Mouse (Mus musculus) lung, postnatal 4 days (tissue): ENCODE data around the gene Prkab1.
A peak's percentile ranks its signal among the peaks of the same experiment; 100 is the strongest.

Source experiments
- DNase-seq, 2 experiments: peaks; one replicate each; pipeline ENCODE4 v3.0.0; 2021

Prkab1 gene

DNA sequence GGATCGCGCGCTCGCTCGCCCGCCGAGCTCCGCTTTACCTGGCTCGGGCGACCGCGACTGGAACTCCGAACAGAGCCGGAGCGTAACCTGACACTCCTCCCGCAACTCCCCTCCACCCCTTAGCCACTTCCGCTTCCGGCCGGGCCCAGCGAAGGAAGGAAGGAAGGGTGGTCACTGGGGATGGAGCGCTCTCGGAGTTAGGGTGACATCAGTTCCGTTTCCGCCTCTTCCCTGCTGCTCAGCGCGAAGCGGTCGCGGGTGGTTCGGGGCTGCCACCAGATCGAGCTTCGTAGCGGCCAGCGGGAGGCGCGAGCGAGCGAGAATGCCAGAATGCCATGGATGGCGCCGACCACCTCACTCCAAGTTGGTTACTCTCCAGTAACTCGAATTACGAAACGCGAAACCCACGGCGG lies at the start of gene Prkab1:
Gene Prkab1 (minus strand): TSS at position 182 of the 413 bp plus-strand sequence.
- peak; percentile 95 to 97 for DNase-seq

DNA sequence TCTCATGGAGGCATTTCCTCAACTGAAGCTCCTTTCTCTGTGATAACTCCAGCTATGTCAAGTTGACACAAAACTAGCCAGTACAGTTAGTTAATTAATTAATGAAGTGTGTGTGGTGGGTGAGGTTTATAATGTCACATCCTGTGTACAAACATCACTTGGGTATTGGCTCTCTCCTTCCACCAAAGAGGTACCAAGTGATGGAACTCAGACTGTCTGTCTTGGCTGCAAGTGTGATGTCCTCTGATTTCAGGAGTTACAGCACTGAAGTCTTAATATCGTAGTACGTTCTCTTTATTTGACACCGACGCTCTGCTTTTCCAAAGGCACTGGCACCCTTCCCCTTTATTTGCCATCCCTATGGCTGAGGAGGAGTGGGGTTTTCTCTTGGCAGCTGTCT lies 45.3 kb upstream of the Prkab1 start:
- DNase-seq: peak in 1 of 2 experiments; percentile 29

DNA sequence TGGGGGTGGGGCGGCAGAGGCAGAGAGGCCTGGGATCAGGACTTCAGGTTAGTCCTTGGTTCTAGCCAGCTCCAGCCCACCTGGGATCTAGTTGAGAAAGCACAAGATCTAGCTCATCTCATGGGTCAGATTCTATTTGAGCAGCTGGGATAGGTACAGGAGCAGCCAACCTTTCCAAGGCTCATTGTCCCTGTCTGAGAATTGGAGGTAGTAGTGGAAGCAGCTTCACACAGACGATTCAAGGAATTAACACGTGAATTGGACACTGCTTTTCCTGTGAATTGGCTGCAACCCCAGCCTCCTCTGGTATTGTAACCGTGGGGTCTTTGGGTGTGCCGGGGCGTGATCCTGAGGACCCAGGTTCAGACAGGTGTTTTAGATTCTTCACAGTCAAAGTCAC lies 28.5 kb upstream of the Prkab1 start:
- no peak for DNase-seq

DNA sequence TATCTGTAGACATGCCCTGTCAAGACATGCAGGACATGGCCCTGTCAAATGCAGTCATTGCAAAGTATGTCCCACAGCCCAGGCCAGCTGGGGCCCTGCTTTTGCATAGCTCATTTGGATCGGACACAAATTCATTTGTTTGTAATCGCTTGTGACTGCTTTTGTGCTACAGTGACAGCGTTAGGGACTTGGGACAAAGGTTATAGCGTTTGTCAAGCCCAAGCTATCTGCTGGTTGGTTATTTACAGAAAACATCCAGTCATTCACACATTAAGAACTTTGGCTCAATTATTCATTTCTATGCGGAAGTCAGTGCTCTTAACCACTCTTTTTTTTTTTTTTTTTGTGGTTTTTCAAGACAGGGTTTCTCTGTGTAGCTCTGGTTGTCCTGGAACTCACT lies 27.9 kb upstream of the Prkab1 start:
- DNase-seq: no peak

DNA sequence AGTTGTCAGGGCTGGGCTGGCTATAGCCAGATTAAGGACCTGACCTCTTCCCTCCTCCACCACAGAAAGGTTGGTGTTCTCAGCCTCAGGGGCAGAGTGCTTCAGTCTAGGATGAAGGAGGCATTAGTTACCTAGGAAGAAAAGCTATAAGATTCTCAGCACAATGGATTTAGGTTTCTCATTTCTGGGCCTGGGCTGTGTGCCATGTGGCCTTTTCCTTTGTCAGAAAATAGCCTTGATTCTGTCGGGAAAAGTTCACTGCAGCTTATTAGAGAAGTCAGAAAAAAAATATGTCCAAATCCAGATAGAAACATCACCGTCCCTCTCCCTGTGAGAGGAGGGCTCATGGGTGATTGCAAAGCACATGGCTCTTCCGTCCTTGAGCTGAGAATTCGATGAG lies 25.5 kb upstream of the Prkab1 start:
- DNase-seq: no peak

DNA sequence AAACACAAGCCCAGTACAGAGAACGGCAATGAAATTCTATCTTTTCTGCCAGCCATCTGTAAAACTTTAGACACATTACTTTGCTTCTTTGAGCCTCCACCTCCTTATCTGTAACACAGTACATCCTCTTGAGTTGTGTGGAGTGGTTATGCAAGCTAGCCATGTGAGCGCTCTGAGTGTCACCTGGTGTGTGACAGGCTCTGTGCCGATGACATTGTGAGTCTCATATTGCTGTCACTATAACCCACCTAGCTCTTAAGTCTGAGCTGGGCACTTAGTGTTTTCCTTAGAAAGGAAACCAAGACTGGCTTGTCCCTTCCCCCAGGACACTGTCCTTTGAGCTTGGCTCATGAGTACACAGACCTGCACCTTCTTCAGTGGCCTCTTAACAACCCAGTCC lies 24.0 kb upstream of the Prkab1 start:
- DNase-seq: no peak

DNA sequence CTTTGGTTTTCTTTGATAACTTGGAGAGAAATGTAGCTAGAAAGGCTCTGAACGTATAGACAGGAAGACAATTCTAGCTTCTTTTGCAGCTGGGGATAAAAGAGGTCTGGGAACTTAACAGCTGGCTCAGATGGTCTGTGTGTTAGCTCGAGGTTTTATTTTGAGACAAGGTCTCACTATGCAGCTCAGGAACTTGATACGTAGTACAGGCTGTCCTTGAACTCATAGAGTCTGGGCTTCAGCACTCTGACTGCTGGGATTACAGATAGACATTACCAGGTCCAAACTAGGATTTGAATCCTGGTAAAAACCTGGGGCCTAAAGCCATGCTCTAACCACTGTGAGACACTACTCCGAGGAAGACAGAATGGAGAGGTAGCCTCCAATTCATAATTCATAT lies 21.9 kb upstream of the Prkab1 start:
- no peak for DNase-seq

DNA sequence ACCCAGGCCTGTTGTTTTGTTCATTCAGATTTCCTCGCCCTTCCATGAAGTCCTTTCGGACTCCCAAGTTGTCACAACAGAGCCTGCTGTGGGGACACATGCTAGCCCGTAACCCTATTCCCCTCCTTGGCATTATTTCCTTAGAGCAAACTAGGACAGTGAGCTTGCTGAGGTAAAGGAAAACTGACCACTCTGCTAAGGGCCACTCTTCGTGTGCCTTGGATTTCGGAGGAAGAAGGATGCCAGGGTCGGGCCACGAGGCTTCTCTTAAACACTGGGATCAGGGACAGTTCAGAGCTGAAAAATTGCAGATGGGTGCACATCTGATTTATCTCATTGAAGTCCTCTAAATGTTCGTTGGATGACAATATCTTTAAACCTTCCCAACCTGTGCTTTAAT lies 21.3 kb upstream of the Prkab1 start:
- DNase-seq: no peak

DNA sequence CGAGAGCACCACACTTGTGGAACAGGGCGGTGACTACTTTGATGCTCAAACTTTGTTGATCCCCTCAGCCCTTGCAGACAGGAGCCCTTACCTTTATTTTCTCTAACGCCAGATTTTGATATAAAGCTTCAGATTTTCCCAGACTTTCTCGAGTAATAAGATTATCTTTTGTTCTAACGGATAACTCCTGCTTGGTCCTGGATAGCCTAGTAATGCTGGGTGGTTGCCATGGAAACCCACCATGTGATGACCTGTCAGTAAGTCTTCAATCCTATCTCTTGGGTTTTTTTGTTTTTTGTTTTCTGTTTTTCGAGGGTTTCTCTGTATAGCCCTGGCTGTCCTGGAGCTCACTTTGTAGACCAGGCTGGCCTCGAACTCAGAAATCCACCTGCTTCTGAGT lies 17.9 kb upstream of the Prkab1 start:
- no peak for DNase-seq

DNA sequence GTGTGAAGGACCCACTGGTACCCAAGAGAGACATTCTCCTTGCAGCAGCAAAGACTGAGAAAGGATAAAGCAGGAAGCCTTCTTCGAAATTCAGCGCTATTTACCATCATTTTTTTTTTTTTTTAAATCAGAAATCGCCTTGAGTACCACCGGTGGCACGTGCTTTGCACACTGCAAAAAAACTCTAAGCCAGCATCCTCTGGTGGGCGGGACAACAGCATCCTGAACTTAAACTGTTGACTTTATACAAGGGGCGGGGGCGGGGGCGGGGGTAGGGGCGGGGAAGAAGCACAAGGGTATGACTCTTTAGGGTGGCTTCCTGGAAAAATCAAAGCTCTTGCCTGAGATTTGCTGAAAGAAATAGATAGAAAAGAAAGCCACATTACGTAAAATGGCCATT lies 15.4 kb upstream of the Prkab1 start:
- no peak for DNase-seq

DNA sequence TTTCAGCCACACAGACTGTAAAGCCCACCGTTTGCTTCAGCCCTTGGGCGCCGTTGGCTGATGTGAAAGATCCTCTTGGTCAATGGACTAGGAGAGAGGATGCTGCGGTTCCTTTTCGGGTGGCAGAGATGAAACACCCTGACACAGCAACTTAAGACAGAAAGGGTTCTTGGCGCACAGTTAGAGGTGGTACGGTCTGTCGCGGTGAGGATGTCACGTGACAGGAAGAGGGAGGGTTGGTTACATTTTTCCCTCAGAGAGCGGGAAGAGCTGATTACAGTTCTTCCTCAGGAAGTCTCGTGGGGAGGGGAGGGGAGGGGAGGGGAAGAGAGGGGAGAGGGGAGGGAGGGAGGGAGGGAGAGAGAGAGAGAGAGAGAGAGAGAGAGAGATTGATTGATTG lies 13.4 kb upstream of the Prkab1 start:
- no peak for DNase-seq

DNA sequence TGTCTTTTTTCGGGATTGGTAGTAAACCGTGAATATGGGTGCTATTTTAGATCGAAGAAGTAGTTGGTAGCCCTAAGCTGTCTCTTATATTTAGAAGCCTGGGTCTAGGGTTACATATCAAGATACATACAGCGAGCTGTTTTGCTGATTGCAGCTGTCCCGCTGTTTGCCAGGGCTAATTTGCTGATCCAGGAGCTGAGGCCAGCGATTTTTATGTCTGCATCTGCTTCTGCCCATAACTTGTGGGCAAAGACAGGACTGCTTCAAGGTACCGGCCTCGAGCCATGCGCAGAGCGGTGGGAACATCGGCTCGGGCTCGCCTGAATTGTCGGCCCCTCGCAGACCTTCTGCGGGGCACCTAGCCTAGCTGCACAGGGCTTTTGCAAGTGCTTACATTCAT lies 12.2 kb upstream of the Prkab1 start:
- no peak for DNase-seq

DNA sequence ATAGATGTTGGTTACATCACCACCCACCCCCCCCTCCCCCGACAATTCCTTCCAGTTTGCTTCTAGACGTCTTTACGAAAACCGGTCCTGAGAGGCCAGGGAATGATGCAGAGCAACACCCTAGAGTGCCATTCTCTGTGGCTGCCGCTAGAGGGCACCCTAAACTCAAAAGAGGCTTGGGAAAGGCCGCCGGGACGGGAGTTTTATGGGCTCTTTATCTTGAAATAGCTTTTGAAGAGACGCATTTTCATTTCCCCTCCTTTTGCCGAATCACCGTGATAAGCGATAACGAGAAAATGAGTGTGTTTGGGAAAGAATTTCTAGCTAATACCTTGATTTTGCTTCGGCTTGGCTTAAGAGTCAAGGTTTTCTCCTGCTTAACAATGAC lies 6.9 kb upstream of the Prkab1 start:
- DNase-seq: peak; percentile 63 to 80

DNA sequence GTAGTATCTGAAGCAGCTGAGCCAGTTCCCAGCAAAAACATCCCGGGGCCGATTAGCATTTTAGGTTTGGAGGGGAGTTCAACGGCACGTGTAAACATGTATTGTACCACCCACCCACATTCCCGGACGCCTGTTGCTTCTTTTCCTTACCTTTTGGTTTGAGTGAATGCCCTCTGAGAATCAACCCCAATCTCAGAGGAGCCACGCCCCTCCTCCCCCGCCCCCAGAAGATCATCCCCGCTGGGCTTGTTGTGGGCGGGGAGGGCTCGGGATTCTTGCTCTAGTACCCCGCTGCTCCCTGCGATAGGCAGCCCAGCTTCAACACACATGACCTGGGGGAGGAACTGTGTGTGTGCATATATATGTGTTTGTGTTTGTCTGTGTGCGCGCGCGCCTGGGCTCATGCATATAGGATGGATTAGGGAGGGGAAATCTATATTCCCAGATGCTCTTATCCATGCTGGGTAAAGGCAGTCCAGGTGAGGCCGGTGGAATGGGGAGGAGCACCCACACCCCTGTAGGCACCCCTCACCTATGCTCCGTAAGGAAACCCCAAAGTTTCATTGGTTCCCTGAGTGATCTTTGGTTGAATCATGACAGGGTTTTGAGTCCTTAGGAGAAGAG lies 6.4 kb upstream of the Prkab1 start:
- no peak for DNase-seq

DNA sequence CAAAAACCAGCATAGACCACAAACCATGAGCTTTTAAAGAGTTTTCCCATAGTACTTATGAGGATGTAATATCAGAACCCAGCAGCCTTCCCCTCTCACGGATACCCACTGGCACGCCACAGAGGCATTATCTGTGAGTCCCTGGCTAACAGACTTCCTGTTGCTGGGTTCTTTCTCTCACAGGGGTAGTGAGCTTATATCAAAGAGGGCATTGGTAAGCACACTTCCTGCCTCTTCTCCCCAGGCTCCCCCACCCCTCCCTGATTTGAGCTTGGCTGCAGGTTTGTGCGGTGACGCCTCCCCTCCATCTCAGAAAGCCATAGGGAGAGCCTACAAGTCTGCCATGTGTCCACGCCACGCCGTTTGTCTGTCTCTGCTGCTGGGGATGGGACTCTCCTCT lies 4.8 kb upstream of the Prkab1 start:
- DNase-seq: no peak

DNA sequence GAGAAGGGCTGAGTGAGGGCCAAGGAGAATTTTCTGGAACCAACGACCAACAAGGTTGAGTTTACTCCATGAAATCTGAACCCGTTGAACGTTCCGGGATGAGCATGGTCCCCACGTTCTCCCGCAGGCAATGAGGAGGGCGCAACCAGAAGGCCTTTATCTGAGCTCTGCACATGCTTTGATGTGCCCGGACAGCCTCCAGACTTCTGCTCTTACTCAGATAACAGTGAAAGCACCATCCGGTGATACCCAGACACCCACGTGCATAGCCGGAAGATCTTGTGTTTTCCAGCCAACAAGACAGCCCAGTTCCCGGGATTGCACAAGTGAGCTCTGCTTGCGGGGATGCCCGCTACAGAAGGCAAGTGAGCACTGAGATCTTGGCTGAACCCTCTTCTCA lies 2.3 kb upstream of the Prkab1 start:
- DNase-seq: no peak

DNA sequence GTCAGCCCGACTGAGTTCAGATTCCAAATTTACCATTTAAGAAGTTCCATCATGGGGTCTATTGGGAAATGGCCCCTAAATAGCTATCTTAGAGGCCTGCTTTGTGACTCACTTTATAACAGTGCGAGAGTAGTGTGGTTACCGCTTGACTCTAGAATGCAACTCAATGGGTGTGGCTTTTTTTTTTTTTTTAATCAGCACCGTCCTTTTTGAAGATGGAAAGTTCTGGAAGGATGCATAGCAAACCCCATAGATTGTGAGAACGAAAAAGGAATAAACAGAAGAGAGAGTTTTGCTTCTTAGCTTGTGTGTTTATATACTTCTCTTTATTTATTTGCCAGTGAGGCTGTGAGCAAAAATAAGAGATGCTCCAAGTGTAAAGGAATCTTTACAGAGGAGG lies 1.8 kb upstream of the Prkab1 start:
- no peak for DNase-seq

DNA sequence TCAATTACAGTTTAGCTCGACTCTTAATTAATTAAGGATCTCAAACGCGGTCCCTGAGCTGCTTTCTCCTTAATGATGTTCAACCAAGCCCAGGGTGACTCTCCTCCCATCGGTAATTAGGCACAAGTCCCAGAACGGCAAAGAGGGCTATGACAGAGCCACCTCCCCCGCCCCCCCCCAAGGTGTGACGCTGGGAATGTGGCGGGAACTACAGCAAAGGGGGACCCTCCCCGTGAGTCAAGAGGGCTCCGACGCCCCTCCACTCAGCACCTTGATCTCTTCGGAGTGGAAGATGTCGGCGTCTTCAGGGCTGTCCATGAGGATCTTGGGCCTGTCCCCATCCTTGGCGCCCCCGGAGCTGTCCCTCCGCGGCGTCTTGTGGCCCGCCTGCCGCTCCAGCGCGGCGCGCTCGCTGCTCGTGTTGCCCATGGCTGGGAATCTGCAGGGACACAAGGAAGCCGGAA lies 455 bp downstream of the Prkab1 start:
- DNase-seq: no peak

DNA sequence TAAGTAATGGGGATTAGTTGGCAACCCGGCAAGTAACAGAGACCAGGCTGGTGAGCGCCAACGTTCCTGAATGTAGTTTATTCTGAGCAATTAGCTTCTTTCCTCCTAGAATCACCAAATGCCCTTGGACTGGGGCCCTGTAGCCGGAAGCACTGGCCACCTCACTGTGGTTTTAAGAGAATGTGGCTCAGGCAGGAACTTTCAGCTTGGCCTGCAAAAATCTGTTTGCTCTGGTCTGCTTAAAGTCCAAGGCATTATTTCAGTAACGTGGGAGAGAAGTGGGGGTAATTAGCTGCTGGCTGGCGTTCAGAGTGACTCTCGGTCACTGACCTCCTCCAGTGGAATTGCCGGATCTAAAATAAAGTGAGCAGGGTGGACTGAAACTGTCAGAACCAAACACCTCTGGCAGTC lies 1.1 kb downstream of the Prkab1 start:
- DNase-seq: no peak

DNA sequence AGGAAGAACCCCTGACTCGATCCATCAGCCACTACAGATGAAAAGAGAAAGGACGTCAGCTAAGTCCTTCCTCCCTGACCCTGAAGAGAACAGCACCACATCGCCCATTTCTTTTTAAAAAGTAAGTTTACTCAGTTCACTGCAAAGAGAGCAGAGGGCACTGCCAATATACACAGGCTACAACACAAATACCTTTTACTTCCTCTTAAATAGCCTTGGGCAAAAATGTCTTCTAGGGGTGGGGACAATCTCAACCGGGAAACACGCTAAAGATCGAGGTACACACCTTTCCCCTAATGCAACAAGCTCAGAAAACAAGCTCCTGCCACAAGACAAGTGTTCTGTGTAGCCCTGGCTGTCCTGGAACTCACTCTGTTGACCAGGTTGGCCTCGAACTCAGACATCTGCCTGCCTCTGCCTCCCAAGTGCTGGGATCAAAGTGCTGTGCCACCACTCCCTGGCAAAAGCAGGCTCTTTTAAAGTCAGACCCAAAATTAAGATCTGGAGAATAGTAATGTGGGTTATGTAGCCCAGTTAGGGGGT lies 1.6 kb downstream of the Prkab1 start:
- no peak for DNase-seq

DNA sequence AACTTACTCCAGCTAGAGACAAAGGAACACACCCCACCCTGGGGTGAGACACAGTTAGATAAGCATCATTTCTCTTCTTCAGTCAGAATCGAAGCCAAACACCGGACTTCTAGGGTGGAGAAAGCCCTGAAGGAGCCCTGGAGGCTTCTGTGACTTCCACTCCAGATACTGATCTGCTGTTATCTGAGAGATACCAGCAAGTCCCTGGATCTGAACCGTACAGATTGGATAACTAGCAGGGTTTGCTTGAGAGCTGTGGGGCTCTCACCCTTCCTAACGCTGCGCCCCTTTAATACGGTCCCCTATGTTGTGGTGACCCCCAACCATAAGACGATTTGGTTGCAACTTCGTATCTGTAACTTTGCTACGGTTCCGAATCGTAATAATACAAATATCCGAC lies 2.2 kb downstream of the Prkab1 start:
- no peak for DNase-seq

DNA sequence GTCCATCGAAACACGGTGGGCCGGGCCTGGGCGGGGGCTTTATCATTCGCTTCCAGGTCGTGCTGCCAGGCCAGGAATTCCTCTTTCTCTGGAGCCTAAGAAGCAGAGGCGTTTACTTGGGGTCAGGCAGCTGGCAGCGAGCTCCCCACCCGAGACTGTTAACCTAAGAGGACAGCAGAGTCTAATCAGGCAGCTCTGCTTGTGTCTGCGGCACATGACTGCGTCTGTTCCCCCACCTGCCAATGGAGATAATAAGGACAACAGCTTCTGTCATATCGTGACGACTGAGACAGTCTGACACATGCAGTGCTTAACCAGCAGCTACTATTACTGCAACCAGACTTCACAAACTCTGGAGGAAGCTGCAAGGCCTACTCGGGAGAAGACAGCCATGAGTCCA lies 2.8 kb downstream of the Prkab1 start:
- no peak for DNase-seq

DNA sequence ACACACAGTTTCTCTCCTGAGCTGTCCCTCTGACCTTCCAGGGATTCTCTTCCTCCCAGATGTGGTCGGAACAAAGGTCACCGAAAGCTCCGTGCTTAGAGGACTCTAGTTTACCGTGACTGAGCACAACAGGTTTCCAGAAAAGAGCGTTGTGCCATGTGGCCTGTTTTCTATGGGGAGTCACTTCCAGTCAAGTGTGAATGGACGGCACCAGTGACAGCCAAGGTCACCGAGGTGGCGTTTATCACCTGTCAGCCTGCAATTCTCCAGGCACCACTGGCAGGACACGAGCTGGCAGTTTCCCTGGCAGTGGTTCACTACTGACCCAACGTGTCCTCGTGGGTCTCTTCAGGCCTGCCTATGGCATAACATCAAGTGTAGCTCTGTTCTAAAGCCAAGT lies 4.9 kb downstream of the Prkab1 start:
- no peak for DNase-seq

DNA sequence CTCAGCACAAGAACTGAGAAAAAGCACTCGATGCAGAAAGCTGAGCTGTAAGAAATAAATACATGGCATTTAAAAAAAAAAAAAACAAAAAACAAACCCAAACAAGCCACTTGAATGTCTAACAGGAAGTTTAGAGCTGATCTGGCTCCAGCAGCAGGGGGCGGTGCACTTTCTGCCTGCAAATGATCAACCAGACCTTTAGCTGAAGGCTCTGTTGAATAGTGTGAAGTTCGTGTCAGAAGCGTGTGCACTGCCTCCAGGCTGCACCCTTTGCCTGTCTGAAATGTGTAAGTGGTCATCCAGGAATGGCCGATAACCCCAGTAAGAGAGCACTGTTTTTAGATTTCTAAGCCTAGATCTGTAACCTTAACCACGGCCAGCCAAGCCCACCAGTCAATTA lies 5.5 kb downstream of the Prkab1 start:
- peak; percentile 42 to 48 for DNase-seq

DNA sequence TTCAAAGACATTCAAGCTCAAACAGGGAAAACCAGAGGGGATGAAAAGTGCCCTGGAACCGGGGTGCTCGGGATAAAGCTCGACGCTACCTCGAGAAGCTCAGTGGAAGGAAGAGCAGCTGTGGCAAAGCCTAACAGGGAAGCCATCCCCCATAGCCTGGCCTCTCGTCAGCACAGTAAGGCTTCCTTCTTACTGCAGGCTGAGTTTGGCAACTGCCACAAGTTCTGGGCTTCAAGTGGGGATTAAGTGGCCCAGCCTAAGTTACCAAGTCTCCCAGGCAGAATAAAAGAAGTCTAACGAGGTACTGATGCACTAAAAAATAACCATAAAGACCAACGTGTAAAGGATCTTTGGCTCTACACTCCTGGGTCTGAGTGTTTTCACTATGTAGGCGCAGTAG lies 6.1 kb downstream of the Prkab1 start:
- DNase-seq: no peak
